Comparison of ENCODE assay signal across 9 mouse cellular contexts in the genomic region with DNA sequence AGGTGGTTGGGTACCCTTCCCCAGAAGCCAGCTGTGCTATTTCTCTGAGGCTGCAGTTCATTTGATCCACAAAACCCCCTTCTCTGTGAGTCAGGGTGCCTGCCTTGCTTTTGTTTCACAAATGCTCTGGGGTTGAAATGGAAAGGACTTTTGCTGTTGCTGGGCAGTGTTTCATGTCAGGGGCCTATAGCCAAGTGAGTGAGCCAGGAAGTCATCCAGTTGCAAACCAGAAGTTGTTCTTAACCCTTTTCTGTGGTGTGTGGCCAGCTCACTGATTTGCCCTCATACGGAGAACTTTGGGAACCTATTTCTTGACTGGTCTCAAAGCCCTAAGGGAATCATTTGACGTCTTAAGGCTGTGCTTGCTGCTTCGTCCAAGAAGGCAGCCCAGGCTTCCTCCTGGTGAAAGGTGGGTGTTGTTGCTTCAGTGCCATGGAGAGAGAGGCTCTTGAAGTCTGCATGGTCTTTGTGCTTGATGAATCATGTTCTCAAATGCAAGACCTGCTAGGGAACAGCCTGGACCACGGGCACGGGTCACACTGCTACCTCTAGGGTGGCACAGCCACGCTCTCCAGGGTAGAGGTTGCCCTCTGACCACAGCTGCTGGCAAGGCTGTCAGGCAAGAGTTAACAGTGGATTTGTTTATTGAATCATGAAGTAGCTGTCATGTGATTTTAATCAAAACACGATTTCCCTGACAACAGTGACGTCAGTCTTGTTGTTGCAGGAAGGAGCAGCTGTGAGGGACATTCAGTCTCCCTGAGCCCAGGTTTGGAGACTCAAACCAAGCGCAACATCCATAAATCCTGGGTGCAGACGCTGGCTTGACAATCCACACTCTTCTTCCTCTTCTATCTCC. TPM values are rescaled to one million over a fixed set of nuclear protein-coding genes. Genes with fewer than 3 reads are reported as not detected.
A peak's percentile ranks its signal among the peaks of the same experiment; 100 is the strongest.
DNase-seq lines count a peak whose midpoint lies in the region; ATAC-seq lines count a peak whose summit lies in the region.
"Had no signal": no experiment of that assay in that cellular context is flagged by ENCODE, and none has a peak within 500 bp of the region (broad histone marks: within the 10 kb centered on the region; RNA-seq: fewer than 3 reads in every experiment).

No protein-coding gene starts in this region.

- WGBS in forebrain, embryonic 14.5 days = 75% methylated on average over 10 of the region's 10 CpGs
- 68% methylated on average over 10 of the region's 10 CpGs for WGBS in hindbrain, embryonic 13.5 days

- peaks cover 11% of the 10 kb centered on the region; the same call in 1 of the 2 replicates for H3K4me1 ChIP-seq in forebrain, embryonic 14.5 days (ENCODE audit: control insufficient read depth, insufficient read depth, low read length)
- peaks cover 28% of the 10 kb centered on the region for H3K4me1 ChIP-seq in hindbrain, embryonic 13.5 days (replicated peaks)

- peaks cover 42% of the 10 kb centered on the region for H3K36me3 ChIP-seq in forebrain, embryonic 14.5 days (ENCODE audit: control insufficient read depth, insufficient read depth, low read length)
- peaks cover 34% of the 10 kb centered on the region for H3K36me3 ChIP-seq in hindbrain, embryonic 13.5 days

- ATAC-seq in forebrain, embryonic 14.5 days = peak; percentile 36; the same call in 1 of the 2 replicates
- ATAC-seq in hindbrain, embryonic 13.5 days (ENCODE audit: low FRiP score) = no peak

- H3K4me3 ChIP-seq in forebrain, embryonic 14.5 days (ENCODE audit: low read depth, low read length) = no peak overlapping the region
- H3K4me3 ChIP-seq in hindbrain, embryonic 13.5 days = no peak overlapping the region
- H3K4me3 ChIP-seq: midbrain, embryonic 12.5 days had no signal

- H3K9me3 ChIP-seq in forebrain, embryonic 14.5 days (replicated peaks; ENCODE audit: control insufficient read depth, low read length) = no peaks in the 10 kb centered on the region
- H3K9me3 ChIP-seq in hindbrain, embryonic 13.5 days = no peaks in the 10 kb centered on the region
- H3K9me3 ChIP-seq: midbrain, embryonic 12.5 days had no signal

- no peak overlapping the region for H3K9ac ChIP-seq in forebrain, embryonic 14.5 days (ENCODE audit: low read length)
- H3K9ac ChIP-seq in hindbrain, embryonic 13.5 days = no peak overlapping the region
- H3K9ac ChIP-seq: midbrain, embryonic 12.5 days had no signal

- peak; percentile 57 for DNase-seq in right cerebral cortex, adult 18-20 months
- DNase-seq in right cerebral cortex, postnatal 4 days = no peak
- peak; percentile 73 for DNase-seq in forebrain, embryonic 14.5 days (ENCODE audit: low spot score)
- peak; percentile 80 for DNase-seq in layer of hippocampus, adult 9-11 months
- DNase-seq in mesoderm, embryonic 11.5 days (ENCODE audit: low read depth, low spot score) = peak; percentile 14
- DNase-seq in neural tube, embryonic 10.5 days (ENCODE audit: extremely low spot score, low spot score) = no peak
- DNase-seq in spleen, postnatal 36 days (ENCODE audit: low spot score in 2 of 2) = no peak

- no peaks in the 10 kb centered on the region for H3K27me3 ChIP-seq in forebrain, embryonic 14.5 days (replicated peaks; ENCODE audit: control insufficient read depth, insufficient read depth, low read length)
- no peaks in the 10 kb centered on the region for H3K27me3 ChIP-seq in hindbrain, embryonic 13.5 days
- H3K27me3 ChIP-seq: midbrain, embryonic 12.5 days had no signal

- H3K27ac ChIP-seq in forebrain, embryonic 14.5 days (ENCODE audit: low read depth, low read length) = peak overlapping the region; percentile 60
- H3K27ac ChIP-seq in hindbrain, embryonic 13.5 days = peak overlapping the region; percentile 44; the same call in 1 of the 2 replicates
- H3K27ac ChIP-seq: midbrain, embryonic 12.5 days had no signal

- H3K4me2 ChIP-seq in forebrain, embryonic 14.5 days (ENCODE audit: low read length) = no peak overlapping the region
- no peak overlapping the region for H3K4me2 ChIP-seq in hindbrain, embryonic 13.5 days
- H3K4me2 ChIP-seq: midbrain, embryonic 12.5 days had no signal

RNA-seq across cellular contexts. Expression of gene Ppp2r1b, which starts 39.9 kb away (rescaled TPM):
- 78.9 and 94.5 TPM in 2 replicates for polyA plus RNA-seq in forebrain, embryonic 14.5 days (2014; fragmentation: Nextera tagmentation; extraction: Ambion mirVana)
- 53.5 and 54.4 TPM in 2 replicates for polyA plus RNA-seq in hindbrain, embryonic 13.5 days (2015; fragmentation: Nextera tagmentation; extraction: Ambion mirVana)

Comparison
In these comparisons a context has a peak if more than half of its experiments do, and no peak if none do; other contexts are left out.
1. DNase-seq: peak in right cerebral cortex, adult 18-20 months (single experiment), forebrain, embryonic 14.5 days (single experiment), layer of hippocampus, adult 9-11 months (single experiment) and mesoderm, embryonic 11.5 days (single experiment); none in right cerebral cortex, postnatal 4 days (single experiment), neural tube, embryonic 10.5 days (single experiment) and spleen, postnatal 36 days (0 of 2).